Mouse (Mus musculus): Measurements from ENCODE around the gene Bsdc1. TPM values are rescaled to one million over a fixed set of nuclear protein-coding genes. Genes with fewer than 3 reads are reported as not detected.

Bsdc1 gene
- total RNA-seq (2023), result 10 to 100 TPM; 73.9 to 76.4 TPM

DNA sequence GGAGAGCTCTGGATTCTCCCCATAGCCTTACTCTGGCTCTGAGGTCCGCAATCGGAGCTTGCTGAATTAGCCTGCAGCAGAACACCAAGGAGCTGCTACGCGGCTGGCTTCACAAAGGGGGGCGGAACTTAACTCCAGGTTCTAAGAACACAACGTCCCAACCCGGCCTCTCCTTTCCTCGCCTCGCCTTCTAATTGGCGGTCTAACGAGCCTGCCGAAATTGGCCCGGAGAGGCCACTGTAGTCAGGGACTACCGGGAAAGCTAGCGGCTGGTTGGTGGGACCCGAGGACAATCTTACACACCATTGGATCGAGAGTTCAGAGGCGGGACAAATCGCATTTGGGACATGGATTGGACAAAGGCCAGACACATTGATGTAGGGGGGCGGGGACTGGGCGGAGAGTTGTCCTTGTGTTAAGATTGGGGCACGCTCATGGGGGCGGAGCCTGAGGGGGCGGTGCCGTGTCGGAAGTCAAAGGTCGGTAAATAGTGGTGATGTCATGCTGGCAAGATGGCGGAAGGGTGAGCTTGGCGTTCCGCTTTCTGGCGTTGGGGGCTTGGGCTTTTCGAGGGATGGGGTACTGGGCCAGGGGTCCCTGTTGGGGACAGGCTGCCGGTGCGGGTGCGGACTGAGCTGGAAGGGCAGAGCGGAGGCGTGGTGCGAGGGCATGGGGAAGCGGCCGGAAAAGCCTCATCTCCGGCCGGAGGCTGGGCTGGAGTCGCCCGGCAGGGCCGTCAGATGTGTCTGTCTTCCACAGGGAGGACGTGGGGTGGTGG lies at the start of gene Bsdc1:
TSS of gene Bsdc1 (plus strand) at position 399 of the 778 bp plus-strand sequence.

DNA sequence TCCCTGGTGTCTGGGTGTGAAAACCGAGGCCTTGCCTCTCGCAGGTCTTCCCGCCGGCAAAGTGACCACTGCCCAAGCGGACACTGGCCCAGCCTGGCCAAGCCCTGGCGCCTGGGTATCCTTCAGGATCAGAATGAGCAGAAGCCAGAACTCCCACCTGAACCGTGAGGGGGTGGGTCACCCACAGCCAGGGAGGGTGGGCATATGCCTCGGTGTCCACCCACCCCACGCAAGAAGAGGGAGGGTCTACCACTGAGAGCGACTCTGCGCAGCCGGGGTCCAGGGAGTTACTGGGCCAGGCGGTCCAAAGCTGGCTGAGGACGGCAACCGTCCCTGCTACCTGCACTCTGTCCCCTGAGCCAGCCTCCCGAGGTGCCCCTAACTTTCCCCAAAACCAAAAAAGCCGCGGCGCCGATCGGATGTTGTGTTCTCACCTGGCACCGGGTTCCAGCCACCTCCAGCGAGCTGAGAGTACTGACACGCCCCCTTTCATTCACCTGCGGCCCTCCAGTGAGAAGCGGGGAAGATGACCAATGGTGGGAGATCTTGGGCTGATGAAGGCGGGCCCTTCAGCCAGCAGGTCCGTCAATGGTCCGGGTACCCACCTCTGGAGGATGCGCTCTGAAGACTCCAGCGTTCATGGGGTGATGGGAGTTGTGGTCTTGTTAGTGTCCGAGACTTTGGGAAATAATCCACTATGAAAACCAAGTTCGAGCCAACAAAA lies 20.9 kb upstream of the Bsdc1 start, which contains the start of gene Zbtb8b:
TSS of gene Zbtb8b (minus strand) at position 514 of the 724 bp plus-strand sequence.

GRCm38 (mm10) chr4:129490972-129491880 lies 29.8 kb downstream of the Bsdc1 start, which contains the start of the genes Tssk3 and Fam229a:
Gene Tssk3, minus strand, starts transcription at chr4:129491022.
Gene Fam229a, plus strand, starts transcription at chr4:129491190.

GRCm38 (mm10) chr4:129513086-129513767 lies 51.8 kb downstream of the Bsdc1 start, which contains the start of gene Marcksl1:
Gene Marcksl1, plus strand, starts transcription at chr4:129513581.

Other genes with a start within 250 kb of the Bsdc1 start
- gene C77080, start 200.2 kb upstream of the Bsdc1 start, total RNA-seq (2023), result not detected
- not detected for gene Sync, start 174.0 kb upstream of the Bsdc1 start, total RNA-seq (2023)
- gene Rbbp4, start 126.2 kb upstream of the Bsdc1 start, total RNA-seq (2023), result 100 to 1,000 TPM; 121 to 132 TPM
- gene Zbtb8os, start 125.9 kb upstream of the Bsdc1 start, total RNA-seq (2023), result 10 to 100 TPM; 24.2 to 25.8 TPM
- gene Zbtb8a, start 83.5 kb upstream of the Bsdc1 start, total RNA-seq (2023), result 1 to 10 TPM; 1.4 to 1.7 TPM
- gene Zbtb8b, start 20.7 kb upstream of the Bsdc1 start, total RNA-seq (2023), result not detected
- not detected for gene Tssk3, start 29.4 kb downstream of the Bsdc1 start, total RNA-seq (2023)
- gene Fam229a, start 29.6 kb downstream of the Bsdc1 start, total RNA-seq (2023), result not detected
- gene Marcksl1, start 52.0 kb downstream of the Bsdc1 start, total RNA-seq (2023), result 10 to 100 TPM; 73.7 to 85.8 TPM
- gene Hdac1, start 81.1 kb downstream of the Bsdc1 start, total RNA-seq (2023), result 10 to 100 TPM; 68.9 to 73.8 TPM
- gene Lck, start 112.1 kb downstream of the Bsdc1 start, total RNA-seq (2023), result 1 to 10 TPM; 1.3 TPM
- not detected for gene Fam167b, start 117.0 kb downstream of the Bsdc1 start, total RNA-seq (2023)
- 10 to 100 TPM; 76.4 to 85.4 TPM for gene Eif3i, start 139.1 kb downstream of the Bsdc1 start, total RNA-seq (2023)
- gene Tmem234, start 139.1 kb downstream of the Bsdc1 start, total RNA-seq (2023), result 10 to 100 TPM; 78.3 to 78.5 TPM
- not detected for gene Dcdc2b, start 152.7 kb downstream of the Bsdc1 start, total RNA-seq (2023)
- gene Iqcc, start 157.5 kb downstream of the Bsdc1 start, total RNA-seq (2023), result 10 to 100 TPM in 1 of 2 experiments, 1 to 10 TPM in 1; 7.5 to 13.6 TPM
- 10 to 100 TPM; 36.0 to 41.1 TPM for gene Ccdc28b, start 162.4 kb downstream of the Bsdc1 start, total RNA-seq (2023)
- gene Txlna, start 179.5 kb downstream of the Bsdc1 start, total RNA-seq (2023), result 10 to 100 TPM; 35.2 to 37.9 TPM
- gene Kpna6, start 211.2 kb downstream of the Bsdc1 start, total RNA-seq (2023), result 10 to 100 TPM; 24.2 to 25.3 TPM
- 1 to 10 TPM; 8.2 to 8.7 TPM for gene Tmem39b, start 235.3 kb downstream of the Bsdc1 start, total RNA-seq (2023)